Mouse (Mus musculus) frontal cortex, postnatal 14 days (tissue): ENCODE results near the gene Gm17651.

Experiments
- DNase-seq, 2 experiments: peaks; one replicate each; pipeline ENCODE4 v3.0.0; 2022; ENCODE audit warnings: low spot score in 2 of 2

Gm17651 gene

GRCm38 (mm10) chr3:97680631-97681320 lies 6.3 kb upstream of the Gm17651 start:
- DNase-seq, result peak; percentile 58 to 73

GRCm38 (mm10) chr3:97678416-97678815 lies 3.9 kb upstream of the Gm17651 start:
- DNase-seq, result no peak

DNA sequence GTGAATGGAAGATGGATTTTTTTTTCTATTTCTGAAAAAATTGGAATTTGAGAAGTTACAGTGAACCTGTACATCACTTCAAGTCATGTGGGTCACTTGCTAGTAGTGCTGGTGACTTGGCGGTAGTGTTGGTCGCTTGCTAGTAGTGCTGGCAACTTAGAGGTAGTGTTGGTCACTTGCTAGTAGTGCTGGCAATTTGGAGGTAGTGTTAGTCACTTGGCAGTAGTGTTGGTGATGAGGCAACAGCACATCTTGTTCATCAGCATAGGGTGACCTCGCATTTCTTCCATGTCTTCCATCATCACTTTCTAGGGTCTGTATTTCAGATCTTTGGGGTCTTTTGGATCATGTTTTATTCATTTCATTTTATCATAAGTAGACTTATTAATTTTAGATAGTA lies 1.6 kb upstream of the Gm17651 start:
- DNase-seq, result no peak

DNA sequence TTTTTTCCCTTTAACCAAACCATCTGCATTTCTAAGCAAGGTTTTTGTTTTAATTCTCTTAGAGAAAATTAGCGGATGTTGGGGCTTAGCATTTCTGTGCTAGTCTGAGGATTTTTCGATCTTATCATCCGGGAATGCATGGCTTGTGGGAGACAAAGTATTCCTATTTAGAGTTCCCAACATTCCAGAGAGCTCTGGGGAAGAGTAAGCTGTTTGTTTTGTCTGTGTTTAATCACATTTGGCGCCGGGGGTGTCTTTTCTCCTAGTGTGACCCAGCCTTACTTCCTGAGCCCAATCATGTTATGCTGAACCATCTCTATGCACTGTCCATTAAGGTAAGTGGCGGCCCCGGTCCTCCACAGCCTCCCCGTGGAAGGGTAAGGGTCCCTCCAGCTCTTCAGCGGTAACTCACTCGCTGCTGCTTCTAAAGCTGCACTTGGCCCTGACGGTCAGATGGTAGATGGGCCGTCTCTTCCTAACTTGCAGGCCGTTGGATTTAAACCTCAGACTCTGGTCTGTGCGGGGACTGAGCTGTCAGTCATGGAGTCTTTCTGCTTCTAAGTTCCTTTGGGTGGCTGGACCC lies 7.3 kb downstream of the Gm17651 start:
- no peak for DNase-seq

DNA sequence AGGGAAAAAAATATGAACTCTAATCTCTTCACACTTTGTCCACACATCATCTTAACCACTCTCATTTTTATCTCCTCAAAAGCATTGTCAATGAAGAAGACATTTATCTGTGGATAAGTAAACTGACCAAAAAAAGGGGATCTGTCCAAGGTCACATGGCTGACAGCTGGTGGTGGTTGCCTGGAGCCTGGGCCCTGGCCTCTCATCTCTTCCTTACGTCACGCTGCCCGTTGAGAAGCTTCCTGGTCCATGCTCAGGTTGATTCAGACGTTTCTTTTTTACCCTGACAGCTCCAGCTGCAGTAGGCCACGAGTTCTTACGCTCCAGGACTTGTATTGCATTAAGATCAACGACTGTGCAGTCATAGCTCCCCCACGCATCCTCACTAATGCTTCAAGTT lies 8.3 kb downstream of the Gm17651 start:
- no peak for DNase-seq

- no peak for DNase-seq
These were observed 9.0 kb downstream of the Gm17651 start for GRCm38 (mm10) chr3:97665525-97665924.

- no peak for DNase-seq
These were observed 13.3 kb downstream of the Gm17651 start for GRCm38 (mm10) chr3:97661206-97661605.

GRCm38 (mm10) chr3:97659746-97660145 lies 14.7 kb downstream of the Gm17651 start:
- DNase-seq, result no peak

- DNase-seq, result no peak
These were observed 15.9 kb downstream of the Gm17651 start for GRCm38 (mm10) chr3:97658426-97659193.

DNA sequence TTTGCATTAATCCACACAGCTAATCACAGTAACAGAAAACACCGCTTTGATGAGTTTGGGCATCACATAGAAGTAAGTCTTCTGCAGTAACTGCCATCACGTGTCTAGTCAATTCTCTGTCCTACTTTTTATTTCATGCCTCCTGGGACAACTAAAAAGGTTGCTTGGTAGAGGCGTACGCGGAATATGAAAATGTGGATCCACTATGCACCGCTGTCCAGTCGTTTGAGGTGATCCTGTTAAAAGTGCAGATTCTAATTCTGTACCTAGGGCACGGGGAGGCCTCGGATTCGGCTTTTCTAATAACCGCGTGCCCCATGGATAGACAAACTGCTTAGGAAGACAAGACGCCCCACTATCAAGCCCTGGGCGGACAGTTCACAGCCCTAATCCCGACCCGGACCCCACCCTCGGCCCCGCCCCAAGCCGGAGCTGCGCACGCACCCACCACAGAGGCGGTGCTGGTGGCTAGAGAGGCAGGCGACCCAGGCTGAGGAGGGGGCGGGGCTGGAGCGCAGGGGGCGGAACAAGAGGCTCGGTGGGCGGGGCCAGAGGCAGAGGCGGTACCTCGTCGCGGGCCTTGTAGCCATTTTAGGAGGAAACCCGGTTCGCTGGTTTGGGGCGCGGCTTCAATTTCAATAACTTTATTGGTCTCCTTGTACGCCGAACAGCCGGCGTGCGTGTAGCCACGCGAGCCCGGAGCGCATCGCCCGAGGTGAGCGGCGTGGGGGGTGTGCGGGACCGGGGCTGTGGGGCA lies 16.7 kb downstream of the Gm17651 start, which contains the start of gene Prkab2:
Gene Prkab2, plus strand, starts transcription at position 539 of the 757 bp plus-strand sequence.
- peak; percentile 98 to 99 for DNase-seq

DNA sequence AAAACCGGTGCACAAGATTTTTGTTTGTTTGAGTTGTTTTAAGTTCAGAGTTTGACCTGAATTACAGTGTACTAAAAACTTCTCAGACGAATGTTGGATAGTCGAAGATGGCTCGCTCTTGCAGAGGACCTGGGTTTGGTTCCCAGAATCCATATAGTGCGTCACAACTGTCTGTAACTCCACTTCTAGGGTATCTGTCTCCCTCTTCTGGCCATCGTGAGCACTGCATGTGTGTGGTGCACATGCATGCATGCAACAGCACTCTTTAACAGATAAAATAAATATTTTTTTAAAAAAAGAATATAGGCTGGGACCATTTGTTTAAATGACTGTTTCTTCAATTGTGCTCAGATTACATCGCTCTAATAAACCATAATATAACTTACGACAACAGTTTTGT lies 19.6 kb downstream of the Gm17651 start:
- DNase-seq, result no peak

DNA sequence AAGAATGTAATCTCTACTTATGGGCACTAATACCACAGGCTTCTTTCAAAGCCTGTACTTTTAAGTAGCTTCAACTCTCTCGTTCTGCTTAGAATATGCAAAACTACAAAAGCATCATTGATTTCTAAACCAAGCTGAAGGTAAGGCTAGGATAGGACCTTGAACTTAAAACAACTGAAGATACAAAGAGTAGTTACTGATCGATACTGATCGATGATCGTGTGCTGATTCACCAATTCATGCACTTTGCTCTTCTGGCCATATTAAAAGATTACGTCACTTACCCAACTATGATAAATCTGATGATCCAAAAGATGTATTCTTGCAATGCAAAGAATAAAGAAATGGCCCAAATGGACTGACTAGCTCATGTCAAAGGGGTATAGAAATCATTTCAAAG lies 20.7 kb downstream of the Gm17651 start:
- DNase-seq, result no peak

DNA sequence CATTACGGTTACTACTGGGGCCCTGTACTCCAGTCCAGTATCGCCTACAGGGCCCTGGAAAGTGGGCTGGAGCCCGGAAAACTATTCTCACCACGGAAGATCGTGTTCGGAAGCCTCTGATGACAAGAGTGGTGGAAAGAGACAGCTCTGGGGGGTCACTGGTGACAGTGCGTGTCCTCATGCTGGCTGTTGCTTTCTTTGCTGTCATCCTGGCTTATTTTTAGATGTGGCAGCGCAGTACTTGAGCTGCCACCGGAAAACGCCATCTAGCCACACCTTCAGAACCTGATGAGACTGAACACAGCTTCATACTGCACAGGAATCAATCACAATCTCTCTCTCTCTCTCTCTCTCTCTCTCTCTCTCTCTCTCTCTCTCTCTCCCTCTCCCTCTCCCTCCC lies 22.9 kb downstream of the Gm17651 start:
- DNase-seq, result no peak

GRCm38 (mm10) chr3:97649469-97649868 lies 25.0 kb downstream of the Gm17651 start:
- no peak for DNase-seq

- no peak for DNase-seq
These were observed 25.5 kb downstream of the Gm17651 start for GRCm38 (mm10) chr3:97649022-97649421.

GRCm38 (mm10) chr3:97648518-97648917 lies 26.0 kb downstream of the Gm17651 start:
- no peak for DNase-seq

DNA sequence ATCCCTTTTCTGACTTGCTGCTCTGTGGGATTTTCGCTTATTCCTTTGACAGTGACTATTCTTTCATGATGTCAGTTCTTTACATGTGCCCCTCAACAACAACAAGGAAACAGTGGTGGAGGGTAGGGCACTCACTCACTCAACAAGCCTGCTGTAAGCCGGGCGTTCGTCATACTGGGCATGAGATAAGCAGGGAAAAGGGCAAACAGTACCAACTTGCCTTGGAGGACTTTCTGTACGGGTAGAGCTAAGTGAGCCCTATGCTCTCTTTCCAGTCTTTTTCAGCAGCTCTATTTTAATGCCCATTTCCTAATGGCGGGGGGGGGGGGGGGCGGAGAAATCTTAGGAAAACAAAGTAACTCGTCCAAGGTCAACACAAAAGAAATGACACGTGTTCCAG lies 32.5 kb downstream of the Gm17651 start:
- no peak for DNase-seq

DNA sequence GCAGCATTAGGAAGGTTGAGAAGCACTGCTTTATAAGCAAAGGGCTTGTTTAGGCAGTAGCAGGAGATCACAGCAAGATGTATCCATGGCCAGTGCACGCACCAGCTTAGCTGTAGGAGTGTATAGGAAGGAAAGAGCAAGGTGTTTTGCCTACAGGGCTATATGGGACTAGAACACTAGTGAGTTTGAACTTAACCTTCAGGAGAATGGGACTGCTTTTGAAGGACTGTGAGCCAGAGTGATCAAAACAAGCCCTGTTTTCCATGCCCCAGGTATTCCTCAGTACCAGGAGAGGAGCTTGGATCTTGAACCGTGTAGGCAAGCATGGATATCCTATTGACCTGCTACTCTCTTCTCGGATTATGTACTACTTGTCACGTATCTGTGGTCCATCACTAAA lies 33.1 kb downstream of the Gm17651 start:
- no peak for DNase-seq

DNA sequence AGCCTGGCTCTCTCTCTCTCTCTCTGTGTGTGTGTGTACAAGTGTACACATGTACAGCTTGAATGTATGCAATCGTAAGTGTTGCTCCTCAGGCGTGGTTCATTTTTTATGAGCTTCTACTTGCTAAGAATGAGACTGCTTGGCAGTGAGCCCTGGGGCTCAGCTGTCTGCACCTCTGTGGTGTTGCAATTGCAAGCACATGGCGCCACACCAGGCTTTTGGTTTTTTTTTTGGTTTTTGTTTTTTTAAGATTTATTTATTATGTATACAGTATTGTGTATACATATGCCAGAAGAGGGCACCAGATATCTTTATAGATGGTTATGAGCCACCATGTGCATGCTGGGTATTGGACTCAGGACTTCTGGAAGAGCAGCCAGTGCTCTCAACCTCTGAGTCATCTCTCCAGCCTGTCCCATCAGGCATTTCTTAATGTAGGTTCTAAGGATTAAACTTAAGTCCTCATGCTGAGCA lies 40.2 kb downstream of the Gm17651 start:
- DNase-seq, result no peak

DNA sequence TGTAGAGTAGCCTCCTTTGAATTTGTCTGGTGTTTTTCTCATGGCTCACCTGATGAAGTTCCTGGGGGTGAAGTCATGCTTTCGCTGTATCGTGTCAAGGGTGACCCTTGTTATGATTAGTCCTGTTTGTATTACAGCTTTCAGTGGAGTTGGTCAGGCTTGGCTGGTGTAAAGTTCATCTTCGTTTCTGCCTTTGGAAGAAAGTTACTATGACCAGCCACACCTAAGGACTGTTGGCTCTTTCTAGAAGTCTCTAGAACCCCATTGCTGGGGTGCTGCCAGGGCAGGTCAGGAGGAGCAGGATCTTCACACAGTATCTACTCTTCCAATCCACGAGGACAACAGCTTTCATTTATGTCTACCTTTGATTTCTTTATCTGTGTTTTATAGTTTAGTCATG lies 41.0 kb downstream of the Gm17651 start:
- DNase-seq, result no peak

DNA sequence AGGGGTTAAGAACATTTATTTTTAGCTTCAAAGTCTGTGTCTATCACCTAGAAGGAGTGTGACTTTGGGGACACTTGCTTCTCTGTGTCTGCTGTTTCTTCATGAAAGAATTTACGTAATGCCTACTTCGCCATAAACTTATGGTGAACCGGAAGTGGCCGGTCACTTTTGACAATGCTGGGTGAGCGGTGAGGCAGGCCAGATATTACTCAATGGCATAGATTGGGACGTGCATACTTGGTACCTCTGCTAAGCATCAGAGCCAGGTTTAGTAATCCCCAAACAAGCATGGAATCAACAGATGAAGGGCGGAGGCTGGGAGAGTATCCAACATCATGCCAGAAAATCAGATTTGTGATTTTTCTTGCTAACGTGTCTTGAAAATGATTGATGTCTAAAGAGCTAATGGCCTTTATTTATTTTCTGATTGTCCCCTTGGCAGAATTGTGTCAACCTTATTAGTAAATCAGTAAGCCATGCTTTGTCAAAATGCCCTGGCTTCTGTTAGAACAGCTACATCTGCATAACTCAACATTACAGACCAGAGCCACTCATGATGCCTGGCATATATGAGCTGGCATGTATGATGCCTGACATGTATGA lies 43.1 kb downstream of the Gm17651 start:
- DNase-seq, result no peak

GRCm38 (mm10) chr3:97630746-97631145 lies 43.7 kb downstream of the Gm17651 start:
- DNase-seq, result no peak
